In the genomic region with DNA sequence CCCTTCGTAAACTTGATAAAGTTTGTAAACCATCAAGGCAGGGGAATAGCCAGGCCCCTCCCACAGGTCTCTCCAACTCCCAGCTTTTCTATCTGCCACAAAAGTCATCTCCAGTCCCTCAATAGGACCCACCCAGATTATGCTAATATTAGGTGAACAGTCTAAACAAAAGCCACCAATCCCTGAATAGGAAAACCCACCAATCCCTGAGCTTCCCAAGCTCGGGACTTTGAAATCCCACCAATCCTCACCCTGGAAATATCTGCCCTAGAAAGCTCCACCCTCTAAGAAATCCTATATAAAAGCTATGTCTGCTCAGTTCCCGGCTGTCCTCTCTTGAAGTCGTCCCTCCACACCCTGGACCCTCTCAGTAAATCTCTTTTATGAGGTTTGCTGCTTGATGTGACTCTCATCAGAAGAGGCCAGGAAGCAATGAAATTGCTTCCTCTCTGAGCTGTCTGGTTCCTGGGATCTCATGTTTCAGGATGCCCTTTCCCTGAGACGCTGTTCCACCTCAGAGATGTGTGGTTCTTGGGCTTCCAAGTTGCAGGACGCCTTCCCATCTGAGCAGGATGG, we compare ENCODE assay signal across 26 mouse cellular contexts. TPM values are rescaled to one million over a fixed set of nuclear protein-coding genes. Genes with fewer than 3 reads are reported as not detected.
DNase-seq lines count a peak whose midpoint lies in the region; ATAC-seq and TF ChIP-seq lines count a peak whose summit lies in the region.
"Had no signal": no experiment of that assay in that cellular context is flagged by ENCODE, and none has a peak within 500 bp of the region (broad histone marks: within the 10 kb centered on the region; RNA-seq: fewer than 3 reads in every experiment).

No protein-coding gene starts in this region.

- H3K9ac ChIP-seq in kidney, embryonic 14.5 days (ENCODE audit: low read depth, low read length) = no peak overlapping the region
- H3K9ac ChIP-seq in kidney, postnatal 0 days (ENCODE audit: low read depth, low read length) = no peak overlapping the region
- H3K9ac ChIP-seq: embryonic facial prominence, embryonic 13.5 days; embryonic facial prominence, embryonic 15.5 days; forebrain, embryonic 12.5 days had no signal

- H3K27me3 ChIP-seq in kidney, embryonic 14.5 days (ENCODE audit: control insufficient read depth, insufficient read depth, low read length) = no peaks in the 10 kb centered on the region
- no peaks in the 10 kb centered on the region for H3K27me3 ChIP-seq in kidney, adult 2 months (replicated peaks; ENCODE audit: control insufficient read depth, insufficient read depth, low read length)
- H3K27me3 ChIP-seq in kidney, postnatal 0 days (ENCODE audit: insufficient read depth, low read length) = no peaks in the 10 kb centered on the region
- H3K27me3 ChIP-seq: CH12.LX; embryonic facial prominence, embryonic 13.5 days; embryonic facial prominence, embryonic 15.5 days; forebrain, embryonic 12.5 days had no signal

- H3K9me3 ChIP-seq in kidney, embryonic 14.5 days (ENCODE audit: control insufficient read depth, low read length) = no peaks in the 10 kb centered on the region; the same call in 1 of the 2 replicates
- H3K9me3 ChIP-seq in kidney, postnatal 0 days (replicated peaks; ENCODE audit: low read length) = no peaks in the 10 kb centered on the region
- H3K9me3 ChIP-seq: embryonic facial prominence, embryonic 13.5 days; forebrain, embryonic 12.5 days had no signal

- H3K27ac ChIP-seq in kidney, embryonic 14.5 days (ENCODE audit: low read depth, low read length) = no peak overlapping the region
- H3K27ac ChIP-seq in kidney, adult 2 months (ENCODE audit: insufficient read depth, low read depth, low read length) = no peak overlapping the region
- H3K27ac ChIP-seq in kidney, postnatal 0 days = no peak overlapping the region
- H3K27ac ChIP-seq: embryonic facial prominence, embryonic 13.5 days; embryonic facial prominence, embryonic 15.5 days; forebrain, embryonic 10.5 days; forebrain, embryonic 12.5 days had no signal

- no peak overlapping the region for H3K4me2 ChIP-seq in kidney, embryonic 14.5 days (replicated peaks; ENCODE audit: low read depth, low read length)
- no peak overlapping the region for H3K4me2 ChIP-seq in kidney, postnatal 0 days (ENCODE audit: low read length)
- H3K4me2 ChIP-seq: embryonic facial prominence, embryonic 13.5 days; embryonic facial prominence, embryonic 15.5 days; forebrain, embryonic 12.5 days had no signal

- no peak overlapping the region for H3K4me3 ChIP-seq in kidney, embryonic 14.5 days (ENCODE audit: low read length)
- no peak overlapping the region for H3K4me3 ChIP-seq in kidney, adult 2 months (ENCODE audit: insufficient read depth, low read depth, low read length)
- H3K4me3 ChIP-seq in kidney, postnatal 0 days (replicated peaks; ENCODE audit: low read depth, low read length) = no peak overlapping the region
- H3K4me3 ChIP-seq: embryonic facial prominence, embryonic 13.5 days; embryonic facial prominence, embryonic 15.5 days; erythroblast, embryonic 14.5 days; forebrain, embryonic 10.5 days; forebrain, embryonic 12.5 days had no signal

- no peak for DNase-seq in kidney, adult 2 months
- DNase-seq in kidney, postnatal 0 days (ENCODE audit: low spot score) = peak; percentile 69
- no peak for DNase-seq in kidney, postnatal 4 days
- DNase-seq in ZHBTc4 (ENCODE audit: low read depth, low spot score) = peak; percentile 69
- no peak for DNase-seq in thymus, postnatal 25 days
- DNase-seq: adrenal gland, adult 2 months; adrenal gland, postnatal 10 days; adrenal gland, postnatal 25 days; B cell, adult 2 months; cerebellum, adult 11 months; cerebellum, adult 18-20 months; cerebellum, adult 8-10 months; cerebellum, adult 9-11 months; cerebellum, postnatal 14 days; cerebellum, postnatal 36 days; embryo, embryonic 11 days had no signal

- peak; percentile 55; the same call in 1 of the 2 replicates for ATAC-seq in kidney, embryonic 14.5 days (ENCODE audit: low FRiP score, low TSS enrichment)
- ATAC-seq in kidney, postnatal 0 days (replicated peaks; ENCODE audit: low FRiP score, low read depth) = no peak; the same call in 1 of the 2 replicates
- ATAC-seq: CD4-positive, CD25-positive, alpha-beta regulatory T cell, adult 4 months; forebrain, embryonic 14.5 days; forebrain, embryonic 16.5 days had no signal

- no peaks in the 10 kb centered on the region for H3K36me3 ChIP-seq in kidney, embryonic 14.5 days (ENCODE audit: control insufficient read depth, insufficient read depth, low read length)
- no peaks in the 10 kb centered on the region for H3K36me3 ChIP-seq in kidney, adult 2 months (ENCODE audit: control insufficient read depth, insufficient read depth, low read length)
- H3K36me3 ChIP-seq in kidney, postnatal 0 days (ENCODE audit: insufficient read depth, low read length) = no peaks in the 10 kb centered on the region
- H3K36me3 ChIP-seq: embryonic facial prominence, embryonic 13.5 days; embryonic facial prominence, embryonic 15.5 days; forebrain, embryonic 10.5 days; forebrain, embryonic 12.5 days had no signal

- WGBS in kidney, embryonic 14.5 days = 40% methylated on average over 6 of the region's 6 CpGs
- WGBS in kidney, adult 2 months = 53% methylated on average over 6 of the region's 6 CpGs
- 30% methylated on average over 6 of the region's 6 CpGs for WGBS in kidney, postnatal 0 days

- no peak for TF ChIP-seq POLR2A in kidney, adult 2 months (IDR thresholded peaks at IDR 0.05; ENCODE audit: low read depth, low read length)

- no peaks in the 10 kb centered on the region for H3K4me1 ChIP-seq in kidney, embryonic 14.5 days (ENCODE audit: control insufficient read depth, insufficient read depth, low read length)
- H3K4me1 ChIP-seq in kidney, adult 2 months (ENCODE audit: control insufficient read depth, insufficient read depth, low read length) = no peaks in the 10 kb centered on the region
- H3K4me1 ChIP-seq in kidney, postnatal 0 days (replicated peaks; ENCODE audit: insufficient read depth, low read length) = no peaks in the 10 kb centered on the region
- H3K4me1 ChIP-seq: embryonic facial prominence, embryonic 13.5 days; embryonic facial prominence, embryonic 15.5 days; forebrain, embryonic 10.5 days; forebrain, embryonic 12.5 days had no signal

- TF ChIP-seq CTCF in kidney, adult 2 months (conservative IDR thresholded peaks at IDR 0.05; ENCODE audit: insufficient read depth, insufficient read length, low read depth, low read length) = no peak
- TF ChIP-seq CTCF in kidney, postnatal 0 days (IDR thresholded peaks at IDR 0.05; ENCODE audit: low read depth) = no peak

RNA-seq across cellular contexts. Expression of gene Cks2, which starts 16.7 kb away (rescaled TPM):
- 414 and 561 TPM in 2 replicates for polyA plus RNA-seq in kidney, embryonic 14.5 days (2014; fragmentation: Nextera tagmentation; extraction: Ambion mirVana)
- polyA plus RNA-seq in kidney, adult 2 months (2012; rRNA removed) = 34.8 and 36.5 TPM in 2 replicates
- polyA plus RNA-seq in kidney, postnatal 0 days (2015; fragmentation: Nextera tagmentation; extraction: Ambion mirVana) = 249 and 253 TPM in 2 replicates

RNA-seq across cellular contexts. Expression of gene Secisbp2, which starts 23.1 kb away (rescaled TPM):
- 32.1 and 38.5 TPM in 2 replicates for polyA plus RNA-seq in kidney, embryonic 14.5 days (2014; fragmentation: Nextera tagmentation; extraction: Ambion mirVana)
- 23.4 and 26.1 TPM in 2 replicates for polyA plus RNA-seq in kidney, adult 2 months (2012; rRNA removed)
- 34.9 and 36.5 TPM in 2 replicates for polyA plus RNA-seq in kidney, postnatal 0 days (2015; fragmentation: Nextera tagmentation; extraction: Ambion mirVana)

RNA-seq across cellular contexts. Expression of gene Shc3, which starts 59.1 kb away (rescaled TPM):
- 0.11 and 0.12 TPM in 2 replicates for polyA plus RNA-seq in kidney, embryonic 14.5 days (2014; fragmentation: Nextera tagmentation; extraction: Ambion mirVana)
- polyA plus RNA-seq in kidney, adult 2 months (2012; rRNA removed) = 0.77 and 1.1 TPM in 2 replicates
- polyA plus RNA-seq in kidney, postnatal 0 days (2015; fragmentation: Nextera tagmentation; extraction: Ambion mirVana) = 0.34 TPM in 2 replicates
- polyA plus RNA-seq: CD4-positive, CD25-positive, alpha-beta regulatory T cell, adult 4 months; erythroblast, embryonic 14.5 days had no signal

Comparison
In these comparisons a context has a peak if more than half of its experiments do, and no peak if none do; other contexts are left out.
1. DNase-seq: peak in kidney, postnatal 0 days (single experiment) and ZHBTc4 (single experiment); none in kidney, adult 2 months (single experiment), kidney, postnatal 4 days (0 of 2) and thymus, postnatal 25 days (single experiment).